ENCODE assay signal across 23 mouse cellular contexts in the genomic region with DNA sequence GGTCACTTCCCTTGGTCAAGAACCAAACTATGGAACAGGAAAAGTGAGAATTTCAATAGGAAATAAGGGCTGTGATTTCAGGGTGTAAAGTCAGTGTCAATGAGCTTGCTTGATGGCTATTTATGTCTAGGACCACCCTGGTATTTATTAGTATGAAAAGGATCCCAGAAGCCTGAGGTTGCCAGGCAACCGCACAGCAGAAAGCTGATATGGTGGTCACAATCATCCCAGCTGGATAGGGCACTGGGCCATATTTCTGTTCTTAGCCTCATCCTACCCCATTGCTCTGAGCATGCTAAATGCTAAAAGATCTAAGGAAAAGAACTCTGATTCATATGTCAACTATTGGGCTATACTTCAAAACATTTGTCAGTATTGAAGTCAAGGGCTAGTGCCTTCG. TPM values are rescaled to one million over a fixed set of nuclear protein-coding genes. Genes with fewer than 3 reads are reported as not detected.
"Had no signal": no experiment of that assay in that cellular context is flagged by ENCODE, and none has a peak within 500 bp of the region (broad histone marks: within the 10 kb centered on the region; RNA-seq: fewer than 3 reads in every experiment).

No protein-coding gene starts in this region.

- H3K9me3 ChIP-seq: kidney, embryonic 15.5 days; limb, embryonic 15.5 days; midbrain, embryonic 12.5 days; midbrain, embryonic 15.5 days had no signal

- H3K4me1 ChIP-seq: kidney, embryonic 15.5 days; limb, embryonic 15.5 days; midbrain, embryonic 12.5 days; midbrain, embryonic 15.5 days had no signal

- H3K9ac ChIP-seq: kidney, embryonic 15.5 days; limb, embryonic 15.5 days; liver, embryonic 14.5 days; liver, postnatal 0 days; lung, embryonic 14.5 days; midbrain, embryonic 12.5 days; midbrain, embryonic 15.5 days had no signal

- ATAC-seq: liver, postnatal 0 days; lung, postnatal 0 days; midbrain, embryonic 15.5 days had no signal

- DNase-seq: kidney, adult 8-10 months; kidney, postnatal 10 days; layer of hippocampus, postnatal 36 days; liver, postnatal 0 days; lung, embryonic 14.5 days; thymus, adult 2 months; thymus, postnatal 14 days; thymus, postnatal 4 days had no signal

- H3K36me3 ChIP-seq: midbrain, embryonic 12.5 days; midbrain, embryonic 15.5 days had no signal

- H3K4me2 ChIP-seq: kidney, embryonic 15.5 days; limb, embryonic 15.5 days; liver, embryonic 11.5 days; lung, embryonic 14.5 days; midbrain, embryonic 12.5 days; midbrain, embryonic 15.5 days had no signal

- H3K4me3 ChIP-seq: kidney, embryonic 15.5 days; left cerebral cortex, adult 2 months; limb, embryonic 15.5 days; midbrain, embryonic 12.5 days; midbrain, embryonic 15.5 days had no signal

- H3K27me3 ChIP-seq: kidney, embryonic 15.5 days; limb, embryonic 15.5 days; midbrain, embryonic 12.5 days; midbrain, embryonic 15.5 days had no signal

- H3K27ac ChIP-seq: kidney, embryonic 15.5 days; left cerebral cortex, adult 2 months; limb, embryonic 15.5 days; liver, embryonic 14.5 days; macrophage; midbrain, embryonic 12.5 days; midbrain, embryonic 15.5 days; stomach, postnatal 0 days had no signal

RNA-seq across cellular contexts. Expression of a gene that starts 14.8 kb away (rescaled TPM):
- total RNA-seq: left cerebral cortex, postnatal 10 days; megakaryocyte, adult 5-6 weeks had no signal
- polyA plus RNA-seq: liver, postnatal 0 days; macrophage; neural tube, embryonic 11.5 days had no signal

RNA-seq across cellular contexts. Expression of a gene that starts 38.1 kb away (rescaled TPM):
- total RNA-seq: layer of hippocampus, adult 8-10 months; layer of hippocampus, postnatal 10 days; layer of hippocampus, postnatal 36 days; left cerebral cortex, adult 2 months; left cerebral cortex, postnatal 10 days; megakaryocyte, adult 5-6 weeks had no signal
- polyA plus RNA-seq: liver, embryonic 11.5 days; liver, embryonic 14.5 days; liver, postnatal 0 days; macrophage; midbrain, embryonic 12.5 days; midbrain, embryonic 15.5 days; neural tube, embryonic 11.5 days; thymus, adult 2 months had no signal
